Mouse (Mus musculus): ENCODE data around the gene Cry2.

- TF ChIP-seq CTCF (conservative IDR thresholded peaks at IDR 0.05; ENCODE audit: low read length) (no peak), POU5F1 (IDR thresholded peaks at IDR 0.05; ENCODE audit: borderline replicate concordance, low read length) (no peak), NANOG (IDR thresholded peaks at IDR 0.05; ENCODE audit: borderline replicate concordance, low read length) (no peak)
Measured at GRCm38 (mm10) chr2:92477672-92478312, 43.9 kb upstream of the Cry2 start.
